In the genomic region with DNA sequence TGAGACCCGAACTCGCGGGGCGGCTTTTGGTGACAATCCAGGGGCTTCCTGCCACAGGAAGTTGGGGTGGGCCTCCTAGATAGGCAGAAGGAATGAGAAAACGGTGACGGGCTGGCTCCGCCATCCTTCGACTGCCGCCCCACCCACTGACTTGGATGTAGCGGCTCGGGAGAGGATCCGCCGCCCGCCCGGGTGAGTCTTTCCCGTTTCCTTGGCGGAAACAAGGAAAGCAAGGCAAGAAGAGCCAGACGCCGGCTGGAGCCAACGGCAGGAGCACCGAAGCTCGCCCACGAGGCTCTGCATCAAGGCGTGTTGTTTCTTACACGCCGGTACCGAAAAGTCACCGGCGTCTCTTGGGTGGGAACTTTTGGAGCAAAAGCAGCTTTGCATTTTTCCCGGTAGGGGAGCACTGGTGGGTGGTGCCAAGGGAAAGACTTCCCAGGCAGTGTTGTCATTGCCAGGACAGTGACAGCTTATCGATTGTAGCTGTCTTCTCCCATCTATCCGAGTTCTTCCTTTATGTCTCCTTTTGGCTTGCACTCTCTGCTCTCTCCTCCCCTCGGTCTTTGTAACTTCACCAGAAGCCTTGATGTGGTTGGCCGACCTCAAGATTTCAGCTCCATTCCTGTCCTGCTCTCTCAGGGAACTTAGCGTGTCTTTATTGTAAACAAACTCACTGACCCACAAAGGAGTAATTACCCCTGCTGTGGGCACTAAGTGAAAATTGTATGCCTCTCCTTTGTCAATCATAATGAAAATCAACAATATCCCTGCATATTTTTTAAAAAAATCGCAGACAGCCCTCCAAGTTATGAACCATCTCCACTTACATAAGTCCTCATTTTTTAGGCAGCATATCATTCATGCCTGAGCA, we compare ENCODE assay signal across 8 mouse cellular contexts. TPM values are rescaled to one million over a fixed set of nuclear protein-coding genes. Genes with fewer than 3 reads are reported as not detected.
A peak's percentile ranks its signal among the peaks of the same experiment; 100 is the strongest.
DNase-seq lines count a peak whose midpoint lies in the region; ATAC-seq lines count a peak whose summit lies in the region.

No protein-coding gene starts in this region.

- H3K9ac ChIP-seq in heart, embryonic 11.5 days (ENCODE audit: low read depth, low read length): peak overlapping the region; percentile 87
- H3K9ac ChIP-seq in embryonic facial prominence, embryonic 11.5 days (replicated peaks; ENCODE audit: low read length): peak overlapping the region; percentile 84
- peak overlapping the region; percentile 76 for H3K9ac ChIP-seq in intestine, embryonic 14.5 days (ENCODE audit: low read length)
- H3K9ac ChIP-seq in midbrain, embryonic 14.5 days (replicated peaks; ENCODE audit: low read length): peak overlapping the region; percentile 83

- no peaks in the 10 kb centered on the region for H3K36me3 ChIP-seq in heart, embryonic 11.5 days (ENCODE audit: control insufficient read depth, insufficient read depth, low read length)
- no peaks in the 10 kb centered on the region for H3K36me3 ChIP-seq in embryonic facial prominence, embryonic 11.5 days (replicated peaks; ENCODE audit: control insufficient read depth, insufficient read depth, low read depth, low read length)
- no peaks in the 10 kb centered on the region; the same call in 1 of the 2 replicates for H3K36me3 ChIP-seq in intestine, embryonic 14.5 days (ENCODE audit: control insufficient read depth, insufficient read depth, low read length)
- peaks cover 9% of the 10 kb centered on the region for H3K36me3 ChIP-seq in midbrain, embryonic 14.5 days (ENCODE audit: control insufficient read depth, insufficient read depth, low read length)

- ATAC-seq in heart, embryonic 11.5 days (replicated peaks; ENCODE audit: insufficient number of reproducible peaks, low FRiP score, low TSS enrichment): peak; percentile 80
- ATAC-seq in embryonic facial prominence, embryonic 11.5 days (replicated peaks; ENCODE audit: insufficient number of reproducible peaks, low FRiP score, low TSS enrichment, low read depth): peak; percentile 9; the same call in 1 of the 2 replicates
- peak; percentile 76 for ATAC-seq in intestine, embryonic 14.5 days (replicated peaks; ENCODE audit: low FRiP score, low TSS enrichment, low read depth)
- ATAC-seq in midbrain, embryonic 14.5 days (ENCODE audit: low FRiP score, low TSS enrichment): peak; percentile 81

- H3K4me1 ChIP-seq in heart, embryonic 11.5 days (ENCODE audit: control insufficient read depth, insufficient read depth, low read length): 0 out of 2 replicates have a peak, but pooled peaks cover 2% of the 10 kb centered on the region
- H3K4me1 ChIP-seq in embryonic facial prominence, embryonic 11.5 days (ENCODE audit: control insufficient read depth, insufficient read depth, low read length): no peaks in the 10 kb centered on the region
- H3K4me1 ChIP-seq in intestine, embryonic 14.5 days (replicated peaks; ENCODE audit: control insufficient read depth, insufficient read depth, low read length): peaks cover 4% of the 10 kb centered on the region
- H3K4me1 ChIP-seq in midbrain, embryonic 14.5 days (ENCODE audit: control insufficient read depth, insufficient read depth, low read length): peaks cover 16% of the 10 kb centered on the region

- intact Hi-C loops in heart, postnatal 10 days (cut with DNase I): loop anchor here (2.0 to 5.0 kb wide), 2 partner anchors 71 to 157 kb away; no protein-coding TSS in a partner anchor

- DNase-seq in heart, postnatal 10 days: no peak
- peak; percentile 42 for DNase-seq in CD4-positive, CD25-positive, alpha-beta regulatory T cell, adult 2 months (ENCODE audit: low read depth, low spot score)
- peak; percentile 49 for DNase-seq in embryonic facial prominence, embryonic 11.5 days (ENCODE audit: low spot score)
- no peak for DNase-seq in intestine, embryonic 14.5 days (ENCODE audit: low spot score)
- no peak for DNase-seq in midbrain, embryonic 14.5 days
- DNase-seq in cerebellum, adult 9-11 months: no peak
- DNase-seq in cerebellum, postnatal 14 days: no peak

- peak overlapping the region; percentile 82 for H3K4me3 ChIP-seq in heart, embryonic 11.5 days (ENCODE audit: low read depth, low read length)
- peak overlapping the region; percentile 86 for H3K4me3 ChIP-seq in embryonic facial prominence, embryonic 11.5 days (ENCODE audit: low read depth, low read length)
- peak overlapping the region; percentile 75 for H3K4me3 ChIP-seq in intestine, embryonic 14.5 days (ENCODE audit: low read depth, low read length)
- H3K4me3 ChIP-seq in midbrain, embryonic 14.5 days (replicated peaks; ENCODE audit: low read depth, low read length): peak overlapping the region; percentile 87

- WGBS in heart, embryonic 11.5 days (ENCODE audit: insufficient replicate concordance): under 1% methylated on average over 36 of the region's 36 CpGs
- WGBS in embryonic facial prominence, embryonic 11.5 days: under 1% methylated on average over 36 of the region's 36 CpGs
- under 1% methylated on average over 36 of the region's 36 CpGs for WGBS in intestine, embryonic 14.5 days
- WGBS in midbrain, embryonic 14.5 days: under 1% methylated on average over 36 of the region's 36 CpGs

- H3K27me3 ChIP-seq in heart, embryonic 11.5 days (ENCODE audit: control insufficient read depth, insufficient read depth, low read length): no peaks in the 10 kb centered on the region
- H3K27me3 ChIP-seq in embryonic facial prominence, embryonic 11.5 days (ENCODE audit: control insufficient read depth, insufficient read depth, low read length): no peaks in the 10 kb centered on the region
- no peaks in the 10 kb centered on the region for H3K27me3 ChIP-seq in intestine, embryonic 14.5 days (replicated peaks; ENCODE audit: control insufficient read depth, insufficient read depth, low read length)
- H3K27me3 ChIP-seq in midbrain, embryonic 14.5 days (ENCODE audit: control insufficient read depth, insufficient read depth, low read length): no peaks in the 10 kb centered on the region

- H3K27ac ChIP-seq in heart, embryonic 11.5 days (ENCODE audit: low read depth, low read length): peak overlapping the region; percentile 90
- peak overlapping the region; percentile 84 for H3K27ac ChIP-seq in embryonic facial prominence, embryonic 11.5 days (replicated peaks; ENCODE audit: low read depth, low read length)
- H3K27ac ChIP-seq in intestine, embryonic 14.5 days (ENCODE audit: low read depth): peak overlapping the region; percentile 80
- peak overlapping the region; percentile 90 for H3K27ac ChIP-seq in midbrain, embryonic 14.5 days (replicated peaks; ENCODE audit: low read depth, low read length)

- H3K9me3 ChIP-seq in heart, embryonic 11.5 days (replicated peaks; ENCODE audit: control insufficient read depth, low read length): no peaks in the 10 kb centered on the region
- H3K9me3 ChIP-seq in embryonic facial prominence, embryonic 11.5 days (replicated peaks; ENCODE audit: control insufficient read depth, low read length): no peaks in the 10 kb centered on the region
- no peaks in the 10 kb centered on the region for H3K9me3 ChIP-seq in intestine, embryonic 14.5 days (ENCODE audit: control insufficient read depth, low read length)
- no peaks in the 10 kb centered on the region for H3K9me3 ChIP-seq in midbrain, embryonic 14.5 days (ENCODE audit: control insufficient read depth, low read length)

- peak overlapping the region; percentile 96 for H3K4me2 ChIP-seq in heart, embryonic 11.5 days
- peak overlapping the region; percentile 57 for H3K4me2 ChIP-seq in embryonic facial prominence, embryonic 11.5 days (ENCODE audit: low read depth, low read length)
- H3K4me2 ChIP-seq in intestine, embryonic 14.5 days (ENCODE audit: low read length): peak overlapping the region; percentile 77
- H3K4me2 ChIP-seq in midbrain, embryonic 14.5 days (ENCODE audit: low read length): peak overlapping the region; percentile 87

RNA-seq across cellular contexts. Expression of a gene that starts 0.5 kb away (rescaled TPM):
- 43.7 and 44.4 TPM in 2 replicates for polyA plus RNA-seq in heart, embryonic 11.5 days (2014; fragmentation: Nextera tagmentation; extraction: Ambion mirVana)
- 10 to 100 TPM; 31.7 to 35.7 TPM for total RNA-seq in heart, postnatal 10 days (2021)
- polyA plus RNA-seq in embryonic facial prominence, embryonic 11.5 days (2014; fragmentation: Nextera tagmentation; extraction: Ambion mirVana): 52.7 and 61.8 TPM in 2 replicates
- polyA plus RNA-seq in intestine, embryonic 14.5 days (2014; fragmentation: Nextera tagmentation; extraction: Ambion mirVana): 37.9 and 48.1 TPM in 2 replicates
- polyA plus RNA-seq in midbrain, embryonic 14.5 days (2014; fragmentation: Nextera tagmentation; extraction: Ambion mirVana): 56.9 and 68.8 TPM in 2 replicates

RNA-seq across cellular contexts. Expression of a gene that starts 0.8 kb away (rescaled TPM):
- polyA plus RNA-seq in heart, embryonic 11.5 days (2014; fragmentation: Nextera tagmentation; extraction: Ambion mirVana): 9.8 and 10.5 TPM in 2 replicates
- total RNA-seq in heart, postnatal 10 days (2021): 10 to 100 TPM; 28.7 to 29.8 TPM
- 12.2 and 12.4 TPM in 2 replicates for polyA plus RNA-seq in embryonic facial prominence, embryonic 11.5 days (2014; fragmentation: Nextera tagmentation; extraction: Ambion mirVana)
- 11.4 and 12.4 TPM in 2 replicates for polyA plus RNA-seq in intestine, embryonic 14.5 days (2014; fragmentation: Nextera tagmentation; extraction: Ambion mirVana)
- 19.5 and 25.6 TPM in 2 replicates for polyA plus RNA-seq in midbrain, embryonic 14.5 days (2014; fragmentation: Nextera tagmentation; extraction: Ambion mirVana)

RNA-seq across cellular contexts. Expression of a gene that starts 41.4 kb away (rescaled TPM):
- polyA plus RNA-seq in heart, embryonic 11.5 days (2014; fragmentation: Nextera tagmentation; extraction: Ambion mirVana): 0.28 and 0.33 TPM in 2 replicates
- under 1 TPM; 0.07 to 0.17 TPM for total RNA-seq in heart, postnatal 10 days (2021)
- polyA plus RNA-seq in embryonic facial prominence, embryonic 11.5 days (2014; fragmentation: Nextera tagmentation; extraction: Ambion mirVana): 0.07 and 0.11 TPM in 2 replicates
- polyA plus RNA-seq in intestine, embryonic 14.5 days (2014; fragmentation: Nextera tagmentation; extraction: Ambion mirVana): not detected in 2 replicates
- 0.12 and 0.18 TPM in 2 replicates for polyA plus RNA-seq in midbrain, embryonic 14.5 days (2014; fragmentation: Nextera tagmentation; extraction: Ambion mirVana)

Comparison
In these comparisons a context has a peak if more than half of its experiments do, and no peak if none do; other contexts are left out.
1. ATAC-seq: peak in every context shown above with its lines; median percentile 81 in midbrain, embryonic 14.5 days; 80 in heart, embryonic 11.5 days; 76 in intestine, embryonic 14.5 days; 9 in embryonic facial prominence, embryonic 11.5 days.
2. DNase-seq: peak in CD4-positive, CD25-positive, alpha-beta regulatory T cell, adult 2 months (single experiment) and embryonic facial prominence, embryonic 11.5 days (single experiment); none in heart, postnatal 10 days (0 of 2), intestine, embryonic 14.5 days (single experiment), midbrain, embryonic 14.5 days (single experiment), cerebellum, adult 9-11 months (single experiment) and cerebellum, postnatal 14 days (0 of 2).
3. Peak in every context shown above with its lines, with median percentiles within 50 percentile points of each other: H3K27ac ChIP-seq, H3K4me2 ChIP-seq, H3K4me3 ChIP-seq and H3K9ac ChIP-seq.